Mouse (Mus musculus) megakaryocyte, embryonic 14.5 days (primary cell): Measurements from ENCODE around the gene 1810049J17Rik. TPM values are rescaled to one million over a fixed set of nuclear protein-coding genes. Genes with fewer than 3 reads are reported as not detected.

Experiments used
- H3K27me3 ChIP-seq: replicated peaks from 2 replicates; pipeline ENCODE3; 2012; ENCODE audit warnings: inconsistent platforms
- H3K36me3 ChIP-seq: replicated peaks from 2 replicates; pipeline ENCODE3; 2012; ENCODE audit warnings: low read length, inconsistent platforms, mixed read lengths
- H3K4me1 ChIP-seq: 2 replicates; pipeline ENCODE4 v1.6.1; 2012; ENCODE audit warnings: inconsistent platforms
- H3K4me3 ChIP-seq: replicated peaks from 2 replicates; pipeline ENCODE3; 2012; ENCODE audit warnings: moderate library complexity, mild to moderate bottlenecking, inconsistent platforms
- H3K9me3 ChIP-seq: 2 replicates; pipeline ENCODE4 v1.6.1; 2012; ENCODE audit warnings: inconsistent platforms
- FLI1 ChIP-seq: IDR thresholded peaks from 2 replicates; pipeline ENCODE4 v1.6.1; 2012; ENCODE audit warnings: low read length, inconsistent platforms, mixed read lengths
- GATA1 ChIP-seq: IDR thresholded peaks from 3 replicates; pipeline ENCODE4 v1.6.1; 2012; ENCODE audit warnings: mixed read lengths, low read length, inconsistent platforms, borderline replicate concordance
- polyA plus RNA-seq: library from polyadenylated mRNA; stranded (reverse); fragments of >175 nt; gene quantifications from 2 replicates; pipeline ENCODE4 v1.2.3, GENCODE M21; 2012; ENCODE audit warnings: low replicate concordance; ENCODE audit not compliant: insufficient read depth

The 1810049J17Rik gene
- polyA plus RNA-seq, 1 experiment = not detected

DNA sequence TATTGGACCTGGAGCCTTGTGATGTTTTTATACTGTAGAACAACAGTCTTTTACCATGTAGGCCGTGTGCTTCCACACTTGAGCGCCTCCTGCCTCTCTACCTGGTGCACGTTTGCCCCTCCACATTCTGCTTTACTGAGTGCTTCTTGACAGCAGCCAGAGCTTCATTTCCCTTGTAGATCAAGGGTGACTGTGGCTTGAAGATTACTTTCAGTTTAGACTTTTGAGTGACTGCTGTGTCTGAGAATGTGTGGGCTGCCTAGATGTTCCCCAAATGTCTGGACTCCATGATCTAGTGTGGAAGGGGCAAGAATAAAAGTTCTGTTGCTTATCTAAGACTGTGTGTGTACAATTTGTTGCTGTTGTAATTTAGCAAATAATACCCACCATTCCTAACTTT, 27.3 kb upstream of the 1810049J17Rik start:
- Histone ChIP-seq H3K36me3 (peaks cover 92% of the 10 kb centered on the region), H3K4me1 (peaks cover 47% of the 10 kb centered on the region)
- no peak for TF ChIP-seq GATA1
- TF ChIP-seq FLI1 = no peak

DNA sequence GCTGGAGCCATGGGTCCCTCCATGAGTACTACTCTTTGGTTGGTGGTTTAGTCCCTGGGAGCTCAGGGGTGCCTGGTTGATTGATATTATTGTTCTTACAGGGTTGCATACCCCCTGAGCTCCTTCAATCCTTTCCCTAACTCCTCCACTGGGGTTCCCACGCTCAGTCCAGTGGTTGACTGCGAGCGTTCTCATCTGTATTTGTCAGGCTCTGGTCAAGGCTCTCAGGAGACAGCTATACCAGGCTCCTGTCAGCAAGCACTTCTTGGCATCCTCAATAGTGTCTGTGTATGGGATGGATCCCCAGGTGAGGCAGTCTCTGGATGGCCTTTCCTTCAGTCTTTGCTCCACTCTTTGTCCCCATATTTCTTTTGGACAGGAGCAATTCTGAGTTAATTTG, 25.2 kb upstream of the 1810049J17Rik start:
- no peak overlapping the region for H3K4me3 ChIP-seq
- peaks cover 44% of the 10 kb centered on the region for H3K4me1 ChIP-seq
- TF ChIP-seq GATA1 (no peak), FLI1 (no peak)
- H3K9me3 ChIP-seq = no peaks in the 10 kb centered on the region
- peaks cover 91% of the 10 kb centered on the region for H3K36me3 ChIP-seq
- no peaks in the 10 kb centered on the region for H3K27me3 ChIP-seq

More for the DNA sequence above, 27.3 kb upstream of the 1810049J17Rik start:
- Histone ChIP-seq H3K27me3 (no peaks in the 10 kb centered on the region), H3K9me3 (no peaks in the 10 kb centered on the region), H3K4me3 (no peak overlapping the region)

DNA sequence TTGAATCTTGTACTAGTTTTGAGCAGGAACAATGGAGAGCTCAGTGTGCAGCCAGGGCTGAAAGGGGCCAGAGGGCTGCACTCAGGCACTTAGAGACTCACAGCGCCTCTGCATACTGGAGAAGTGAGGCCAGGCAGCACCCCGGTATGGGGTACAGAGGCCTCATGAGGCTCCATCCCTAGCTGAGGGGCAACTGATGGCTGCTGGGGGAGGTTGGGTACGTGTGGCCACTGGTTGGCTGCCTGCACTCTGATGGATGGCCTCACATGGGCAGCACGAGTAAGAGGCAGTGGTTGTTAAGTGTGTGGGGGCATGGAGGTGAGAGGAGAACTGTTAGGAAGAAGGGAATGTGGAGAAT, 19.7 kb upstream of the 1810049J17Rik start:
- peak overlapping the region; percentile 72 for H3K4me3 ChIP-seq
- no peaks in the 10 kb centered on the region for H3K9me3 ChIP-seq
- TF ChIP-seq FLI1 (no peak), GATA1 (no peak)
- H3K27me3 ChIP-seq = no peaks in the 10 kb centered on the region
- peaks cover 67% of the 10 kb centered on the region for H3K36me3 ChIP-seq
- peaks cover 62% of the 10 kb centered on the region for H3K4me1 ChIP-seq

DNA sequence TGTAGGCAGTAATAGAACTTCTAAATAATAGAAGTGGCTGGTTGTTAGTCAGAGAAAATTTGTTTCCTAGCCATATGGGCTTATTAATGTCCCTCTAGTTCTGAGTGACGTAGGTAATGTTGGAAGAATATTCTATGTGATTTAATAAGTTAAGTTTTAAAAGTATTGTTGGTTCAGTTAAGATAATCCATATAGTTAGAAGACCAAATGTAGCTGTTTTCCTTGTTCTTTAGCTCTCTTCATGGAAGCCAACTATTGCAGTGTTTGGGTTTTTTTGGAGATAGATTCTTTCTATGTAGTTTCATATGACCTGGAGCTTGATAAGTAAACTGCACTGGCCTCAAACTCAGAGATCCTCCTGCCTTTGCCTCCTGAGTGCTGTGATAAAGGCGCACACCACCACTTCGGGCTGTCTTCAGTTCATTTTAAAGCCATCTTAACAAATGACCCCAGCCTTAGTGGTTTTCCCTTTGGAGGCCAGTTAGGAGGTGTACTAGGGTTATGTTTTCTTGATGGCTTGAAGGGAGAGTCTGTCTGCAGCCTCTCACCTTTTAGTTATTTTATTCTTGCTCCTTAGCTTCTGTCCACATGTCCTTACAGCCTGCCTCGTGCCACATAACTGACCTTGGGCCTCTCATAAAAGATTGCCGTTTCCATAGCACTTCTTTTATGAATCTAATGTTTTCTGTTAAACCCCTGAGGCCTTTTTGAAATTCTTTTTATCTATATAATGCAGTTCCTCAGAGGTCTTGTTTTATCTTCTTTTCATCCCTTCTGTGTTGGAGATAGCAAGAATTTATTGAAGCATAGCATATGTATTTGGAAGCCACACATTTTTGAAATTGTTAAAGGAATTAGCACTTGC, 19.1 kb upstream of the 1810049J17Rik start:
- Histone ChIP-seq H3K36me3 (peaks cover 61% of the 10 kb centered on the region), H3K4me3 (no peak overlapping the region), H3K27me3 (no peaks in the 10 kb centered on the region), H3K9me3 (no peaks in the 10 kb centered on the region), H3K4me1 (peaks cover 62% of the 10 kb centered on the region)
- TF ChIP-seq FLI1 (no peak), GATA1 (no peak)

DNA sequence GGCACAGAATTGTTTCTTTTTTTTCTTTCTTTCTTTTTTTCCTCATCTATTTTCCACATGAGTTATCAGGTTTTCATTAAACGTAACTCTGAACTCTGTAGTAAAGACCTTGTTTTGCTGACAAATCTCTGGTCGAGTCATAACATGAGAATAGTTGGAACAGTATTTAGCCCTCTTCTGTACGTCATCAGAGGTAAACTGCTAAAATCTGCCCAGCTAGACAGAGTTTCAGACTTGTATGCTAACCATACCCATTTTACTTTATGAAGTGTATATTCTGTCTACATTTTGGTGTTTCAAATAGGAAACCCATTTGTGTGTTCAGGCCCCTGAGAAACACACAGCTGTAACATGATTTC, 16.1 kb upstream of the 1810049J17Rik start:
- no peak for TF ChIP-seq FLI1
- TF ChIP-seq GATA1 = no peak
- Histone ChIP-seq H3K4me3 (no peak overlapping the region), H3K9me3 (no peaks in the 10 kb centered on the region), H3K27me3 (no peaks in the 10 kb centered on the region), H3K36me3 (peaks cover 37% of the 10 kb centered on the region), H3K4me1 (peaks cover 77% of the 10 kb centered on the region)

DNA sequence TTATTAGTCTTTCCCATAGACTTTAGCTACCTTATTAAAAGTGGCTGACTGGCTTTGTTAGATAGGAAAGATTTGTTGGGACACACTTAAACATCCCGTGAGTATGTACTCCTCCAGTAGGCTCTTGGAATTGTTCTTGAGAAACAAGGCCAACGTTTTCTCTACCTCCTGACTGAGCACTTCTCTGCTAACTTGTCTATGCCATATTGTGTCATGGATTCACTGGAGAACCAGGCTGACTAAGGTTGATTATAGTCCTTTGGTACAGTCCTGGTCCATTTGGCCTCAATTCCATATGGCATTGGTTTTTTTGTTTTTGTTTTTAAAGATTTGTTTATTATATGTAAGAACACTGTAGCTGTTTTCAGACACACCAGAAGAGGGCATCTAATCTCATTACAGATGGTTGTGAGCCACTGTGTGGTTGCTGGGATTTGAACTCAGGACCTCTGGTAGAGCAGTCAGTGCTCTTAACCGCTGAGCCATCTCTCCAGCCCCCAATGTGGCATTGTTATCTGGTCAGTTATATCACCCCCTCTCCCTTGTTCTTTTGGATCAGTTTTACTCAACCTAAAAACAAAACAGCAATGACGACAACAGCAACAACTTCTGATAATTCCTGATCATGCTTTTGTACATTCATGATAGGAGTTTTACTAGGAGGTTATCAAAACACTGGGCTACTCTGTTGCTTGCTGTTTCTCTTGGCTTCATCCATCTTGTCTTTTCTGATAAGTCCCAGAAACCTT, 15.5 kb upstream of the 1810049J17Rik start:
- Histone ChIP-seq H3K4me1 (peaks cover 76% of the 10 kb centered on the region), H3K36me3 (peaks cover 34% of the 10 kb centered on the region)
- no peak for TF ChIP-seq GATA1
- no peak for TF ChIP-seq FLI1

DNA sequence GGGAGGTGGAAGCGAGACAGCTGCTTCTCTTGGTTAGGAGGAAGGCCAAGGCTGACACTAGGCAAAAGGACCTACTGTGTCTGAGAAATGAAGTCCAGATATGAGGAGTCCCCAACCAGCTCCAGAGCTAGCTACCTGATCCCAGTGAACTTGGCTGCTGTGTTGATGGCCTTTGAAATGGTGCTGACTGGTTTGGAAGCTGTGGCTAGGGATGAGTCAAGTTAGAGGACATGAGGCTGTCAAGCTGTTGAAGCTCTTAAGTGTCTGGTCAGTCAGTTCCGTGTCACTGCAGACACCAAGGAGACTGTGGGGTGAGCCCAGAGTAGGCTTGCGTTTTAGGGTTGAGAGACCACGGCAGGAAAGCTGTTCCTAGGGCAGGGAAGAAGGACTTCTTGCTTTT, 12.7 kb upstream of the 1810049J17Rik start:
- peaks cover 21% of the 10 kb centered on the region for H3K36me3 ChIP-seq
- no peaks in the 10 kb centered on the region for H3K27me3 ChIP-seq
- H3K4me3 ChIP-seq = no peak overlapping the region
- no peak for TF ChIP-seq FLI1
- no peak for TF ChIP-seq GATA1
- no peaks in the 10 kb centered on the region for H3K9me3 ChIP-seq
- H3K4me1 ChIP-seq = peaks cover 77% of the 10 kb centered on the region

More for the DNA sequence above, 15.5 kb upstream of the 1810049J17Rik start:
- H3K4me3 ChIP-seq = no peak overlapping the region
- no peaks in the 10 kb centered on the region for H3K27me3 ChIP-seq
- H3K9me3 ChIP-seq = no peaks in the 10 kb centered on the region

DNA sequence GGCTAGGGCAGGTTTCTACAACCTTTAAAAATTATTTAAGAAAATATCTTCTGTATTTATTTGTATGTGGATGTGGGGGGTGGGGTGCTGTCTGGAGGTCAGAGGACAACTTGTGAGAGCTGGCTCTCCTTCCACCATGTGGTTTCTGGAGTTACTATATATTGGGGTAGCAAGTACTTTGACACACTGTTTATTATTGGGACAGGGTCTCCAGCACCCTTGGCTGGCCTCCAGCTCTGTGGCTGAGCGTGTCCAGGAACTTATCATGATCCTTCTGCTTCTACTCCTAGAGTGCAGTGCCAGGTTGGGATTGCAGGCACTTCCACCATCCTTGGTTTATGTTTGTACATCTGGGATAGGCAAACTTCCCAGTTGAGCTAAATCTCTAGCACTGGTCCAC, 9.6 kb upstream of the 1810049J17Rik start:
- H3K4me3 ChIP-seq = no peak overlapping the region
- no peak for TF ChIP-seq FLI1
- TF ChIP-seq GATA1 = no peak
- no peaks in the 10 kb centered on the region for H3K9me3 ChIP-seq
- no peaks in the 10 kb centered on the region for H3K27me3 ChIP-seq
- peaks cover 33% of the 10 kb centered on the region for H3K36me3 ChIP-seq
- peaks cover 79% of the 10 kb centered on the region for H3K4me1 ChIP-seq

DNA sequence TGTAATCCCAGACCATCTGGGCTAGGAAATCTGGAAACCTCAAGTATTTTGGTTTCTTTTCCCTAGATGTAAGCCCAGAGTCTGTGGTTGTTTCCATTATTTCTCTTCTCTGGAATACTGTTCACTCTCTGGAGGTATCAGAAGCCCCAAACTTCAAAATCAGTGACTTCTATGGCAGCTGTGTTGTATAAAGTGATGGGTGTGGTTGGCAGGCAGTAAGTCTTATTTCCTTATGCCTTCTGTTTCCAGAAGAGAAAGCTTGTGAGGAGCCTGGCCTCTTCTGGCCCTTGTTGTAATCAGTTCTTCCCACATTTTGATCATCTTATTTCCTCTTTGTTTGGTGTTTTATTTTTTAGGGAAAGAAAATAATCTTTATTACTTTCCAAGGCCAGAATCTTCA, 9.2 kb upstream of the 1810049J17Rik start:
- TF ChIP-seq FLI1 = no peak
- TF ChIP-seq GATA1 = no peak
- no peak overlapping the region for H3K4me3 ChIP-seq
- H3K36me3 ChIP-seq = peaks cover 36% of the 10 kb centered on the region
- no peaks in the 10 kb centered on the region for H3K9me3 ChIP-seq
- no peaks in the 10 kb centered on the region for H3K27me3 ChIP-seq
- peaks cover 80% of the 10 kb centered on the region for H3K4me1 ChIP-seq

DNA sequence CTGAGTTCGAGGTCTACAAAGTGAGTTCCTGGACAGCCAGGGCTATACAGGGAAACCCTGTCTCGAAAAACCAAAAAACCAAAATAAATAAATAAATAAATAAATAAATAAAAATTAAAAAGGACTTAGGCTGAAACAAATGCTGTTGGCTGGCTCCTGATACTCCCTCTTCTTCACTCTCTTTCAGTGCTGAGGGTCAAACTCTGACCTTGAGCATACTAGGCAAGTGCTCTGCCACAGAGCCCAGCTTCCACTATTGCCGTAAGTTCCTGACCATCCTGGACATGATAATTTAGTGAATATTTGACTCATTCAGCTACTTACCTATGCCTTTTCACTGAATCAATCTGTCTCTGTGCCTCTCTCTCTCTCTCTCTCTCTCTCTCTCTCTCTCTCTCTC, 8.7 kb upstream of the 1810049J17Rik start:
- no peak for TF ChIP-seq FLI1
- Histone ChIP-seq H3K9me3 (no peaks in the 10 kb centered on the region), H3K4me3 (no peak overlapping the region), H3K4me1 (peaks cover 82% of the 10 kb centered on the region), H3K36me3 (peaks cover 41% of the 10 kb centered on the region), H3K27me3 (no peaks in the 10 kb centered on the region)
